Mouse (Mus musculus) stomach, embryonic 16.5 days (tissue): ENCODE data around the gene Eif4e2. TPM values are rescaled to one million over a fixed set of nuclear protein-coding genes. Genes with fewer than 3 reads are reported as not detected.

Experiments
- ATAC-seq: fragments of 200-750 bp; cut with Nextera tagmentation; 2 replicates; pipeline ENCODE4 v1.8.0; 2017; ENCODE audit warnings: moderate number of reproducible peaks, moderate TSS enrichment; ENCODE audit not compliant: insufficient read depth, low FRiP score
- H3K27ac ChIP-seq: fragments of 300-500 bp; sonication (generic); 2 replicates; pipeline ENCODE4 v1.5.1; 2014; ENCODE audit warnings: low read length
- H3K27me3 ChIP-seq: fragments of 300-500 bp; sonication (generic); 2 replicates; pipeline ENCODE4 v1.6.1; 2014; ENCODE audit warnings: low read length, control low read depth, mixed read lengths; ENCODE audit not compliant: control insufficient read depth, insufficient read depth
- H3K36me3 ChIP-seq: fragments of 300-500 bp; sonication (generic); 2 replicates; pipeline ENCODE4 v1.6.1; 2014; ENCODE audit warnings: low read length; ENCODE audit not compliant: control insufficient read depth, insufficient read depth
- H3K4me1 ChIP-seq: fragments of 300-500 bp; sonication (generic); 2 replicates; pipeline ENCODE4 v1.6.1; 2014; ENCODE audit warnings: low read length, control low read depth, mixed read lengths; ENCODE audit not compliant: control insufficient read depth, insufficient read depth
- H3K4me2 ChIP-seq: fragments of 300-500 bp; sonication (generic); 2 replicates; pipeline ENCODE4 v1.6.1; 2014; ENCODE audit warnings: low read depth, low read length, mixed read lengths
- H3K4me3 ChIP-seq: fragments of 300-500 bp; sonication (generic); replicated peaks from 2 replicates; pipeline ENCODE4 v1.5.1; 2014; ENCODE audit warnings: mild to moderate bottlenecking, low read length
- H3K9ac ChIP-seq: fragments of 300-500 bp; sonication (generic); 2 replicates; pipeline ENCODE4 v1.6.1; 2014; ENCODE audit warnings: low read length
- H3K9me3 ChIP-seq: fragments of 300-500 bp; sonication (generic); replicated peaks from 2 replicates; pipeline ENCODE4 v1.6.1; 2016; ENCODE audit warnings: low read length, control low read depth; ENCODE audit not compliant: control insufficient read depth
- WGBS: fragments of 180-500 bp; shearing (Covaris S2); extraction: QIAGEN DNeasy Blood & Tissue Kit; methylation state at CpG from one replicate; pipeline ENCODE4 v1.1.7; 2014; 5-methylcytosine and 5-hydroxymethylcytosine counted together
- polyA plus RNA-seq: library from polyadenylated mRNA; unstranded; fragments of >200 nt; fragmentation: Nextera tagmentation; extraction: Ambion mirVana; gene quantifications from 2 replicates; pipeline ENCODE4 v1.2.1, GENCODE M21; 2015

Gene Eif4e2
- polyA plus RNA-seq, 1 experiment from 2014 or later = 150 TPM

GRCm38 (mm10) chr1:87245430-87245829 lies 31.7 kb downstream of the Eif4e2 start:
- no peak for ATAC-seq
- no peaks in the 10 kb centered on the region for H3K4me1 ChIP-seq
- H3K36me3 ChIP-seq = no peaks in the 10 kb centered on the region
- 20% methylated on average over 1 of the region's 1 CpGs for WGBS
- H3K4me2 ChIP-seq = no peak overlapping the region
- H3K27me3 ChIP-seq = no peaks in the 10 kb centered on the region
- no peak overlapping the region for H3K27ac ChIP-seq
- H3K9me3 ChIP-seq = no peaks in the 10 kb centered on the region
- no peak overlapping the region for H3K9ac ChIP-seq
- no peak overlapping the region for H3K4me3 ChIP-seq

- H3K27me3 ChIP-seq = no peaks in the 10 kb centered on the region
- H3K36me3 ChIP-seq = no peaks in the 10 kb centered on the region
- no peaks in the 10 kb centered on the region for H3K4me1 ChIP-seq
- ATAC-seq = peak; percentile 74
- peak overlapping the region; percentile 29; the same call in 1 of the 2 replicates for H3K4me2 ChIP-seq
- no peak overlapping the region for H3K9ac ChIP-seq
- H3K27ac ChIP-seq = no peak overlapping the region
- 26% methylated on average over 22 of the region's 22 CpGs for WGBS
- H3K4me3 ChIP-seq = no peak overlapping the region
- no peaks in the 10 kb centered on the region for H3K9me3 ChIP-seq
These were observed 32.5 kb downstream of the Eif4e2 start for GRCm38 (mm10) chr1:87245929-87246815.

- Histone ChIP-seq H3K4me2 (no peak overlapping the region), H3K27ac (no peak overlapping the region), H3K4me3 (no peak overlapping the region), H3K9me3 (no peaks in the 10 kb centered on the region), H3K4me1 (no peaks in the 10 kb centered on the region), H3K27me3 (no peaks in the 10 kb centered on the region), H3K9ac (no peak overlapping the region), H3K36me3 (no peaks in the 10 kb centered on the region)
- 52% methylated on average over 5 of the region's 5 CpGs for WGBS
- ATAC-seq = no peak
These were observed 38.4 kb downstream of the Eif4e2 start for GRCm38 (mm10) chr1:87252040-87252609.

- Histone ChIP-seq H3K27ac (no peak overlapping the region), H3K9me3 (no peaks in the 10 kb centered on the region), H3K9ac (no peak overlapping the region), H3K4me2 (no peak overlapping the region), H3K4me3 (no peak overlapping the region), H3K27me3 (peaks cover 22% of the 10 kb centered on the region), H3K36me3 (no peaks in the 10 kb centered on the region), H3K4me1 (no peaks in the 10 kb centered on the region)
- no peak for ATAC-seq
- WGBS = 51% methylated on average over 4 of the region's 4 CpGs
These were observed 41.5 kb downstream of the Eif4e2 start for GRCm38 (mm10) chr1:87255173-87255572.

- H3K4me3 ChIP-seq = no peak overlapping the region
- no peak overlapping the region for H3K4me2 ChIP-seq
- no peak for ATAC-seq
- H3K27ac ChIP-seq = no peak overlapping the region
- H3K9ac ChIP-seq = no peak overlapping the region
- peaks cover 40% of the 10 kb centered on the region for H3K27me3 ChIP-seq
- no peaks in the 10 kb centered on the region for H3K9me3 ChIP-seq
- H3K4me1 ChIP-seq = no peaks in the 10 kb centered on the region
- H3K36me3 ChIP-seq = no peaks in the 10 kb centered on the region
- WGBS = 15% methylated on average over 11 of the region's 11 CpGs
These were observed 44.0 kb downstream of the Eif4e2 start for GRCm38 (mm10) chr1:87257691-87258090.

GRCm38 (mm10) chr1:87258484-87258883 lies 44.8 kb downstream of the Eif4e2 start:
- H3K9me3 ChIP-seq = no peaks in the 10 kb centered on the region
- H3K27ac ChIP-seq = no peak overlapping the region
- H3K4me1 ChIP-seq = no peaks in the 10 kb centered on the region
- no peak overlapping the region for H3K4me2 ChIP-seq
- ATAC-seq = no peak
- H3K4me3 ChIP-seq = no peak overlapping the region
- H3K9ac ChIP-seq = no peak overlapping the region
- peaks cover 48% of the 10 kb centered on the region for H3K27me3 ChIP-seq
- WGBS = 14% methylated on average over 14 of the region's 14 CpGs
- no peaks in the 10 kb centered on the region for H3K36me3 ChIP-seq

- Histone ChIP-seq H3K4me1 (peaks cover 4% of the 10 kb centered on the region; the same call in 1 of the 2 replicates), H3K9ac (no peak overlapping the region), H3K4me2 (no peak overlapping the region), H3K27me3 (peaks cover 56% of the 10 kb centered on the region), H3K27ac (no peak overlapping the region), H3K36me3 (no peaks in the 10 kb centered on the region), H3K4me3 (no peak overlapping the region), H3K9me3 (no peaks in the 10 kb centered on the region)
- 80% methylated on average over 2 of the region's 2 CpGs for WGBS
- ATAC-seq = no peak
These were observed 45.6 kb downstream of the Eif4e2 start for GRCm38 (mm10) chr1:87259316-87259715.

GRCm38 (mm10) chr1:87263257-87263656 lies 49.5 kb downstream of the Eif4e2 start:
- no peak for ATAC-seq
- H3K4me1 ChIP-seq = peaks cover 12% of the 10 kb centered on the region
- H3K4me3 ChIP-seq = no peak overlapping the region
- no peaks in the 10 kb centered on the region for H3K36me3 ChIP-seq
- no peak overlapping the region for H3K9ac ChIP-seq
- H3K4me2 ChIP-seq = no peak overlapping the region
- WGBS = 6% methylated on average over 9 of the region's 9 CpGs
- H3K9me3 ChIP-seq = no peaks in the 10 kb centered on the region
- no peak overlapping the region for H3K27ac ChIP-seq
- peaks cover 79% of the 10 kb centered on the region for H3K27me3 ChIP-seq

GRCm38 (mm10) chr1:87263796-87264133 lies 50.1 kb downstream of the Eif4e2 start:
- WGBS = 3% methylated on average over 12 of the region's 12 CpGs

More at GRCm38 (mm10) chr1:87263796-87264133, 50.1 kb downstream of the Eif4e2 start:
- Histone ChIP-seq H3K4me1 (peaks cover 12% of the 10 kb centered on the region), H3K9me3 (no peaks in the 10 kb centered on the region), H3K27ac (no peak overlapping the region), H3K4me2 (peak overlapping the region; percentile 98), H3K36me3 (no peaks in the 10 kb centered on the region), H3K27me3 (peaks cover 76% of the 10 kb centered on the region), H3K9ac (no peak overlapping the region; the same call in 1 of the 2 replicates), H3K4me3 (peak overlapping the region; percentile 53)
- no peak for ATAC-seq
